Comparison of ENCODE assay signal across 8 mouse cellular contexts in genomic region chr15:40130880-40131478, GRCm38 (mm10). TPM values are rescaled to one million over a fixed set of nuclear protein-coding genes. Genes with fewer than 3 reads are reported as not detected.
A peak's percentile ranks its signal among the peaks of the same experiment; 100 is the strongest.
DNase-seq lines count a peak whose midpoint lies in the region; ATAC-seq and TF ChIP-seq lines count a peak whose summit lies in the region.

No protein-coding gene starts in this region.

- H3K4me3 ChIP-seq in kidney, embryonic 15.5 days (replicated peaks): no peak overlapping the region
- no peak overlapping the region for H3K4me3 ChIP-seq in midbrain, postnatal 0 days (ENCODE audit: low read depth, low read length)

- H3K27me3 ChIP-seq in kidney, embryonic 15.5 days: no peaks in the 10 kb centered on the region
- no peaks in the 10 kb centered on the region for H3K27me3 ChIP-seq in midbrain, postnatal 0 days (ENCODE audit: insufficient read depth, low read length)

- H3K27ac ChIP-seq in kidney, embryonic 15.5 days: no peak overlapping the region
- H3K27ac ChIP-seq in midbrain, postnatal 0 days (ENCODE audit: low read depth, low read length): no peak overlapping the region

- no peaks in the 10 kb centered on the region for H3K9me3 ChIP-seq in kidney, embryonic 15.5 days (replicated peaks)
- no peaks in the 10 kb centered on the region for H3K9me3 ChIP-seq in midbrain, postnatal 0 days (ENCODE audit: low read length)

- intact Hi-C loops in left cerebral cortex, postnatal 4 days (cut with DNase I): loop anchor here (5.0 kb wide), 1 partner anchor 769 kb away; no protein-coding TSS in a partner anchor

- peak; percentile 77 for DNase-seq in kidney, adult 18-20 months
- peak; percentile 80 to 85 for DNase-seq in cerebellum, postnatal 36 days
- DNase-seq in gastrocnemius, postnatal 10 days: peak; percentile 84
- DNase-seq in left cerebral cortex, postnatal 4 days: peak; percentile 83
- peak; percentile 77 for DNase-seq in midbrain, postnatal 0 days (ENCODE audit: low spot score)
- peak; percentile 8 to 10 for DNase-seq in spleen, postnatal 36 days (ENCODE audit: low spot score in 2 of 2)

- WGBS in kidney, embryonic 15.5 days: 21% methylated on average over 15 of the region's 15 CpGs
- whole genome bisulfite sequencing in midbrain, postnatal 0 days: 28% methylated on average over 15 of the region's 15 CpGs

- ATAC-seq in kidney, embryonic 15.5 days (replicated peaks; ENCODE audit: low FRiP score): no peak
- peak; percentile 60 for ATAC-seq in inflammation-experienced regulatory T-cells, adult 6 months
- 0 out of 2 replicates have a peak, but pooled peaks have one; percentile 38 for ATAC-seq in midbrain, postnatal 0 days (ENCODE audit: low FRiP score)

- no peaks in the 10 kb centered on the region for H3K4me1 ChIP-seq in kidney, embryonic 15.5 days
- no peaks in the 10 kb centered on the region for H3K4me1 ChIP-seq in midbrain, postnatal 0 days (ENCODE audit: insufficient read depth, low read length)

- H3K4me2 ChIP-seq in kidney, embryonic 15.5 days: no peak overlapping the region
- H3K4me2 ChIP-seq in midbrain, postnatal 0 days (ENCODE audit: low read depth, low read length, poor library complexity, severe bottlenecking): no peak overlapping the region

- no peak overlapping the region for H3K9ac ChIP-seq in kidney, embryonic 15.5 days
- no peak overlapping the region for H3K9ac ChIP-seq in midbrain, postnatal 0 days (replicated peaks; ENCODE audit: low read length, poor library complexity, severe bottlenecking)

- TF ChIP-seq CTCF in midbrain, postnatal 0 days (IDR thresholded peaks at IDR 0.05): peak; percentile 95

- H3K36me3 ChIP-seq in kidney, embryonic 15.5 days: no peaks in the 10 kb centered on the region
- H3K36me3 ChIP-seq in midbrain, postnatal 0 days (ENCODE audit: insufficient read depth, low read length): no peaks in the 10 kb centered on the region

RNA-seq across cellular contexts. Expression of gene 9330182O14Rik, which starts 3.2 kb away (rescaled TPM):
- polyA plus RNA-seq in kidney, embryonic 15.5 days (2015; fragmentation: Nextera tagmentation; extraction: Ambion mirVana): not detected in 2 replicates
- not detected for total RNA-seq in gastrocnemius, postnatal 10 days (2021)
- not detected for polyA plus RNA-seq in inflammation-experienced regulatory T-cells, adult 6 months (2017; shearing (Covaris generic))
- total RNA-seq in left cerebral cortex, postnatal 4 days (2021): not detected
- not detected in 2 replicates for total RNA-seq in midbrain, postnatal 0 days (2014; rRNA removed)
- not detected in 2 replicates for polyA plus RNA-seq in midbrain, postnatal 0 days (2015; fragmentation: Nextera tagmentation; extraction: Ambion mirVana)

Comparison
In these comparisons a context has a peak if more than half of its experiments do, and no peak if none do; other contexts are left out.
1. DNase-seq: peak in every context shown above with its lines; median percentile 84 in gastrocnemius, postnatal 10 days; 83 in left cerebral cortex, postnatal 4 days; 82 in cerebellum, postnatal 36 days; 77 in kidney, adult 18-20 months; 77 in midbrain, postnatal 0 days; 9 in spleen, postnatal 36 days.